23 mouse cellular contexts compared by ENCODE assay signal in the genomic region with DNA sequence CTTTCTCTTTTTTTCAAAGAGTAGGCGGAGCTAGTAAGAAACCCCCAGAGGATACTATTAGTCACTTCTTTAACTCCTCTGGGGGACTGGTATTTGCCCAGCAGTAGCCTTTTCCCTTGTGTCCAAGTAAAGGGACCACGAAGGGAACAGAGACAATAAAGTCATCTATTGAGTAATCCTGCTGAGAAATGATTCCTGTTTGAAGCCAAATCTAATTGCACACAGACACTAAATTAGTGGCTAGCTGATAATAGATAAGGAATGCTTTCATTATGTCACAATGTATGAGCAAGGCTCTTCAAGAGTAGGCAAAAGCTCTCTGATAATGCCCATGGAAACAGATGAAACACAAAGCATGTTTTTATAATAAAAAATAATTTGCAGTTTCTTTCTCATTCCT.
DNase-seq lines count a peak whose midpoint lies in the region; ATAC-seq and TF ChIP-seq lines count a peak whose summit lies in the region.
"Had no signal": no experiment of that assay in that cellular context is flagged by ENCODE, and none has a peak within 500 bp of the region (broad histone marks: within the 10 kb centered on the region; RNA-seq: fewer than 3 reads in every experiment).

No protein-coding gene starts in this region.

- no peak overlapping the region for H3K4me2 ChIP-seq in kidney, embryonic 16.5 days (replicated peaks; ENCODE audit: low read depth, low read length)
- no peak overlapping the region for H3K4me2 ChIP-seq in limb, embryonic 15.5 days
- H3K4me2 ChIP-seq: forebrain, embryonic 13.5 days; hindbrain, embryonic 15.5 days; liver, embryonic 12.5 days; midbrain, embryonic 11.5 days had no signal

- POLR2A ChIA-PET in Patski (lab: Charles Lee) = interaction anchor here (0.8 kb wide), 1 partner anchor 12 kb away, joined by 3 read pairs; no protein-coding TSS in a partner anchor

- no peaks in the 10 kb centered on the region for H3K36me3 ChIP-seq in kidney, embryonic 16.5 days (ENCODE audit: insufficient read depth, low read length)
- no peaks in the 10 kb centered on the region for H3K36me3 ChIP-seq in kidney, adult 2 months (ENCODE audit: control insufficient read depth, insufficient read depth, low read length)
- H3K36me3 ChIP-seq in limb, embryonic 15.5 days = no peaks in the 10 kb centered on the region
- H3K36me3 ChIP-seq: heart, embryonic 10.5 days; hindbrain, embryonic 15.5 days; liver, embryonic 12.5 days had no signal

- H3K4me1 ChIP-seq in kidney, embryonic 16.5 days (ENCODE audit: insufficient read depth, low read length) = peaks cover 23% of the 10 kb centered on the region
- no peaks in the 10 kb centered on the region for H3K4me1 ChIP-seq in kidney, adult 2 months (ENCODE audit: control insufficient read depth, insufficient read depth, low read length)
- peaks cover 23% of the 10 kb centered on the region for H3K4me1 ChIP-seq in limb, embryonic 15.5 days
- H3K4me1 ChIP-seq: forebrain, embryonic 13.5 days; hindbrain, embryonic 15.5 days; liver, embryonic 12.5 days had no signal

- 46% methylated on average over 2 of the region's 2 CpGs for WGBS in kidney, embryonic 16.5 days
- WGBS in kidney, adult 2 months = 61% methylated on average over 2 of the region's 2 CpGs
- WGBS in limb, embryonic 15.5 days = 38% methylated on average over 2 of the region's 2 CpGs

- TF ChIP-seq POLR2A in kidney, adult 2 months (IDR thresholded peaks at IDR 0.05; ENCODE audit: low read depth, low read length) = no peak

- in situ Hi-C loops in Patski (cut with MboI; ENCODE audit: low pct_unique_long_range_greater_than_20kb) = no loop called here

- no peak for DNase-seq in kidney, adult 2 months
- peak; percentile 1 for DNase-seq in 416B (ENCODE audit: low read depth)
- DNase-seq in Patski (ENCODE audit: low read depth, low spot score) = no peak
- DNase-seq in layer of hippocampus, postnatal 14 days (ENCODE audit: low spot score in 2 of 2) = no peak
- no peak for DNase-seq in retina, embryonic 14.5 days (ENCODE audit: low spot score)
- DNase-seq in spleen, postnatal 10 days (ENCODE audit: low spot score in 2 of 2) = no peak
- DNase-seq: adrenal gland, postnatal 36 days; B cell, adult 2 months; cerebellum, adult 9-10 months; heart, postnatal 4 days; left cerebral cortex, postnatal 4 days; lung, adult 2 months; thymus, postnatal 25 days had no signal

- ATAC-seq in kidney, embryonic 16.5 days (ENCODE audit: low FRiP score, low TSS enrichment) = no peak
- ATAC-seq in Patski = peak; percentile 31
- no peak for ATAC-seq in limb, embryonic 15.5 days (ENCODE audit: insufficient number of reproducible peaks, low FRiP score, low TSS enrichment, low read depth)
- ATAC-seq: forebrain, embryonic 13.5 days; intestine, embryonic 16.5 days; liver, embryonic 12.5 days had no signal

- H3K27ac ChIP-seq in kidney, embryonic 16.5 days (ENCODE audit: low read length) = peak overlapping the region; percentile 54; the same call in 1 of the 2 replicates
- no peak overlapping the region for H3K27ac ChIP-seq in kidney, adult 2 months (ENCODE audit: insufficient read depth, low read depth, low read length)
- H3K27ac ChIP-seq in limb, embryonic 15.5 days = 0 out of 2 replicates have a peak overlapping the region, but pooled peaks have one; percentile 13
- H3K27ac ChIP-seq: forebrain, embryonic 13.5 days; heart, embryonic 10.5 days; hindbrain, embryonic 15.5 days; kidney, postnatal 0 days; liver, embryonic 12.5 days; macrophage had no signal

- H3K27me3 ChIP-seq in kidney, embryonic 16.5 days (ENCODE audit: insufficient read depth, low read length) = no peaks in the 10 kb centered on the region
- no peaks in the 10 kb centered on the region for H3K27me3 ChIP-seq in kidney, adult 2 months (replicated peaks; ENCODE audit: control insufficient read depth, insufficient read depth, low read length)
- H3K27me3 ChIP-seq in Patski = no peaks in the 10 kb centered on the region
- H3K27me3 ChIP-seq in limb, embryonic 15.5 days = no peaks in the 10 kb centered on the region
- H3K27me3 ChIP-seq: forebrain, embryonic 13.5 days; hindbrain, embryonic 15.5 days; liver, embryonic 12.5 days had no signal

- H3K9me3 ChIP-seq in kidney, embryonic 16.5 days (ENCODE audit: low read length) = no peaks in the 10 kb centered on the region
- H3K9me3 ChIP-seq in limb, embryonic 15.5 days = no peaks in the 10 kb centered on the region
- H3K9me3 ChIP-seq: forebrain, embryonic 13.5 days; heart, embryonic 10.5 days; hindbrain, embryonic 15.5 days; liver, embryonic 12.5 days had no signal

- no peak overlapping the region for H3K4me3 ChIP-seq in kidney, embryonic 16.5 days (ENCODE audit: low read length)
- no peak overlapping the region for H3K4me3 ChIP-seq in kidney, adult 2 months (ENCODE audit: insufficient read depth, low read depth, low read length)
- no peak overlapping the region for H3K4me3 ChIP-seq in limb, embryonic 15.5 days
- H3K4me3 ChIP-seq: forebrain, embryonic 13.5 days; heart, embryonic 10.5 days; hindbrain, embryonic 15.5 days; liver, embryonic 12.5 days had no signal

- CTCF ChIA-PET in Patski (lab: Charles Lee) = interaction anchor here (0.8 to 1.5 kb wide), 5 partner anchors 11 to 237 kb away, joined by 3 to 4 read pairs (median 3); no protein-coding TSS in a partner anchor

- no peak for TF ChIP-seq CTCF in kidney, adult 2 months (conservative IDR thresholded peaks at IDR 0.05; ENCODE audit: insufficient read depth, insufficient read length, low read depth, low read length)
- TF ChIP-seq CTCF in Patski (IDR thresholded peaks at IDR 0.05) = no peak

- no peak overlapping the region for H3K9ac ChIP-seq in kidney, embryonic 16.5 days (replicated peaks; ENCODE audit: low read length)
- no peak overlapping the region for H3K9ac ChIP-seq in limb, embryonic 15.5 days
- H3K9ac ChIP-seq: forebrain, embryonic 13.5 days; hindbrain, embryonic 15.5 days; liver, embryonic 12.5 days had no signal
